Mouse (Mus musculus): ENCODE data around the gene Iqgap1. TPM values are rescaled to one million over a fixed set of nuclear protein-coding genes. Genes with fewer than 3 reads are reported as not detected.

Gene Iqgap1
- polyA plus RNA-seq, 1 experiment from 2014 or later = 39.4 TPM

GRCm38 (mm10) chr7:80777151-80777550 lies 48.6 kb downstream of the Iqgap1 start:
- Histone ChIP-seq H3K27me3 (ENCODE audit: control insufficient read depth, insufficient read depth, low read length) (no peaks in the 10 kb centered on the region), H3K4me2 (ENCODE audit: low read length) (no peak overlapping the region), H3K4me3 (ENCODE audit: control insufficient read depth in 1 of 2, insufficient read depth in 1 of 2, low read depth in 1 of 2, low read length in 2 of 2) (no peak overlapping the region), H3K4me1 (ENCODE audit: control insufficient read depth in 2 of 2, insufficient read depth in 2 of 2, low read length in 2 of 2) (peaks cover 35 to 57% of the 10 kb centered on the region in 2 experiments), H3K9me3 (ENCODE audit: control insufficient read depth, low read length) (no peaks in the 10 kb centered on the region), H3K27ac (replicated peaks in 1 of 2; ENCODE audit: control insufficient read depth in 1 of 2, insufficient read depth in 1 of 2, low read depth in 2 of 2, low read length in 2 of 2) (peak overlapping the region in 1 of 2 experiments; percentile 56; a peak in 2 of 4 replicates), H3K9ac (ENCODE audit: low read length) (peak overlapping the region; percentile 41; the same call in 1 of the 2 replicates), H3K36me3 (ENCODE audit: control insufficient read depth, insufficient read depth, low read length) (no peaks in the 10 kb centered on the region)
- ATAC-seq (ENCODE audit: insufficient number of reproducible peaks, insufficient read depth, low FRiP score, low read depth) = no peak
- 21% methylated on average over 8 of the region's 8 CpGs for WGBS

DNA sequence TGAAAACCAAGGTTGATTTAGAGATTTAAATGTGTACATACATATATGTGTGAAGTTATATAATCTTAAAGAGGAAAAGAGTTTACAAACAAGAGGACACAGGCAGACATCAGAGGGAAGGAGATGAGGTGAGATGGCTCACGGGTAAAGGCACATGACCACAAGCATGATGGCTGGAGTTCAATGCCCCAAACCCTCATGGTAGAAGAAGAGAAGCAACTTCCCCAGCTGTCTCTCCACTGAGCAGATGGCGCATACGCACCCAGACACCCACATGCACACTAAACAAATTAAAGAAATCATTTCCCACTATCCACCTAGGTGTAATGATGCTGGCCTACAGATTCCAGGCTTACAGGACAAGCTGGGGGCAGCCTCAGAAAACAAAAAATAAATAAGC lies 49.7 kb downstream of the Iqgap1 start:
- Histone ChIP-seq H3K4me3 (ENCODE audit: control insufficient read depth in 1 of 2, insufficient read depth in 1 of 2, low read depth in 1 of 2, low read length in 2 of 2) (no peak overlapping the region), H3K4me1 (ENCODE audit: control insufficient read depth in 2 of 2, insufficient read depth in 2 of 2, low read length in 2 of 2) (peaks cover 26 to 47% of the 10 kb centered on the region in 2 experiments), H3K4me2 (ENCODE audit: low read length) (no peak overlapping the region), H3K9me3 (ENCODE audit: control insufficient read depth, low read length) (no peaks in the 10 kb centered on the region), H3K9ac (ENCODE audit: low read length) (no peak overlapping the region), H3K27me3 (ENCODE audit: control insufficient read depth, insufficient read depth, low read length) (no peaks in the 10 kb centered on the region), H3K27ac (replicated peaks in 1 of 2; ENCODE audit: control insufficient read depth in 1 of 2, insufficient read depth in 1 of 2, low read depth in 2 of 2, low read length in 2 of 2) (no peak overlapping the region), H3K36me3 (ENCODE audit: control insufficient read depth, insufficient read depth, low read length) (no peaks in the 10 kb centered on the region)
- WGBS = 91% methylated on average over 3 of the region's 3 CpGs
- no peak for ATAC-seq (ENCODE audit: insufficient number of reproducible peaks, insufficient read depth, low FRiP score, low read depth)

GRCm38 (mm10) chr7:80775448-80775904 lies 50.3 kb downstream of the Iqgap1 start:
- ATAC-seq (ENCODE audit: insufficient number of reproducible peaks, insufficient read depth, low FRiP score, low read depth) = no peak
- Histone ChIP-seq H3K4me2 (ENCODE audit: low read length) (no peak overlapping the region), H3K27ac (replicated peaks in 1 of 2; ENCODE audit: control insufficient read depth in 1 of 2, insufficient read depth in 1 of 2, low read depth in 2 of 2, low read length in 2 of 2) (no peak overlapping the region), H3K9ac (ENCODE audit: low read length) (no peak overlapping the region), H3K4me1 (ENCODE audit: control insufficient read depth in 2 of 2, insufficient read depth in 2 of 2, low read length in 2 of 2) (peaks cover 26 to 45% of the 10 kb centered on the region in 2 experiments), H3K9me3 (ENCODE audit: control insufficient read depth, low read length) (no peaks in the 10 kb centered on the region), H3K36me3 (ENCODE audit: control insufficient read depth, insufficient read depth, low read length) (no peaks in the 10 kb centered on the region), H3K27me3 (ENCODE audit: control insufficient read depth, insufficient read depth, low read length) (no peaks in the 10 kb centered on the region), H3K4me3 (ENCODE audit: control insufficient read depth in 1 of 2, insufficient read depth in 1 of 2, low read depth in 1 of 2, low read length in 2 of 2) (no peak overlapping the region)
- WGBS = 81% methylated on average over 10 of the region's 10 CpGs

GRCm38 (mm10) chr7:80774615-80775447 lies 50.9 kb downstream of the Iqgap1 start:
- Histone ChIP-seq H3K27ac (replicated peaks in 1 of 2; ENCODE audit: control insufficient read depth in 1 of 2, insufficient read depth in 1 of 2, low read depth in 2 of 2, low read length in 2 of 2) (peak overlapping the region; percentile 71 to 77), H3K27me3 (ENCODE audit: control insufficient read depth, insufficient read depth, low read length) (no peaks in the 10 kb centered on the region), H3K9me3 (ENCODE audit: control insufficient read depth, low read length) (no peaks in the 10 kb centered on the region), H3K36me3 (ENCODE audit: control insufficient read depth, insufficient read depth, low read length) (no peaks in the 10 kb centered on the region), H3K9ac (ENCODE audit: low read length) (no peak overlapping the region; the same call in 1 of the 2 replicates), H3K4me1 (ENCODE audit: control insufficient read depth in 2 of 2, insufficient read depth in 2 of 2, low read length in 2 of 2) (peaks cover 26 to 43% of the 10 kb centered on the region in 2 experiments), H3K4me2 (ENCODE audit: low read length) (peak overlapping the region; percentile 29), H3K4me3 (ENCODE audit: control insufficient read depth in 1 of 2, insufficient read depth in 1 of 2, low read depth in 1 of 2, low read length in 2 of 2) (no peak overlapping the region)
- no peak for ATAC-seq (ENCODE audit: insufficient number of reproducible peaks, insufficient read depth, low FRiP score, low read depth)
- WGBS = 77% methylated on average over 15 of the region's 15 CpGs

GRCm38 (mm10) chr7:80773834-80774614 lies 51.8 kb downstream of the Iqgap1 start:
- 54% methylated on average over 14 of the region's 14 CpGs for WGBS

GRCm38 (mm10) chr7:80770466-80770865 lies 55.3 kb downstream of the Iqgap1 start:
- Histone ChIP-seq H3K9me3 (ENCODE audit: control insufficient read depth, low read length) (no peaks in the 10 kb centered on the region), H3K4me1 (ENCODE audit: control insufficient read depth in 2 of 2, insufficient read depth in 2 of 2, low read length in 2 of 2) (peaks cover 18 to 30% of the 10 kb centered on the region in 2 experiments), H3K9ac (ENCODE audit: low read length) (no peak overlapping the region), H3K36me3 (ENCODE audit: control insufficient read depth, insufficient read depth, low read length) (peaks cover 27% of the 10 kb centered on the region), H3K27ac (replicated peaks in 1 of 2; ENCODE audit: control insufficient read depth in 1 of 2, insufficient read depth in 1 of 2, low read depth in 2 of 2, low read length in 2 of 2) (no peak overlapping the region), H3K27me3 (ENCODE audit: control insufficient read depth, insufficient read depth, low read length) (no peaks in the 10 kb centered on the region), H3K4me3 (ENCODE audit: control insufficient read depth in 1 of 2, insufficient read depth in 1 of 2, low read depth in 1 of 2, low read length in 2 of 2) (no peak overlapping the region), H3K4me2 (ENCODE audit: low read length) (no peak overlapping the region)
- ATAC-seq (ENCODE audit: insufficient number of reproducible peaks, insufficient read depth, low FRiP score, low read depth) = no peak
- WGBS = 94% methylated on average over 2 of the region's 2 CpGs

More at GRCm38 (mm10) chr7:80773834-80774614, 51.8 kb downstream of the Iqgap1 start:
- H3K27me3 ChIP-seq (ENCODE audit: control insufficient read depth, insufficient read depth, low read length) = no peaks in the 10 kb centered on the region
- H3K4me2 ChIP-seq (ENCODE audit: low read length) = peak overlapping the region; percentile 29
- peak; percentile 48; the same call in 1 of the 2 replicates for ATAC-seq (ENCODE audit: insufficient number of reproducible peaks, insufficient read depth, low FRiP score, low read depth)
- peak overlapping the region; percentile 22; the same call in 1 of the 2 replicates for H3K9ac ChIP-seq (ENCODE audit: low read length)
- peaks cover 22 to 40% of the 10 kb centered on the region in 2 experiments for H3K4me1 ChIP-seq (ENCODE audit: control insufficient read depth in 2 of 2, insufficient read depth in 2 of 2, low read length in 2 of 2)
- H3K27ac ChIP-seq (replicated peaks in 1 of 2; ENCODE audit: control insufficient read depth in 1 of 2, insufficient read depth in 1 of 2, low read depth in 2 of 2, low read length in 2 of 2) = peak overlapping the region; percentile 71 to 77
- H3K36me3 ChIP-seq (ENCODE audit: control insufficient read depth, insufficient read depth, low read length) = no peaks in the 10 kb centered on the region
- no peaks in the 10 kb centered on the region for H3K9me3 ChIP-seq (ENCODE audit: control insufficient read depth, low read length)
- H3K4me3 ChIP-seq (ENCODE audit: control insufficient read depth in 1 of 2, insufficient read depth in 1 of 2, low read depth in 1 of 2, low read length in 2 of 2) = no peak overlapping the region

GRCm38 (mm10) chr7:80766861-80767312 lies 58.9 kb downstream of the Iqgap1 start:
- Histone ChIP-seq H3K4me1 (ENCODE audit: control insufficient read depth in 2 of 2, insufficient read depth in 2 of 2, low read length in 2 of 2) (peaks cover 21 to 43% of the 10 kb centered on the region in 2 experiments), H3K27me3 (ENCODE audit: control insufficient read depth, insufficient read depth, low read length) (no peaks in the 10 kb centered on the region), H3K9ac (ENCODE audit: low read length) (no peak overlapping the region), H3K4me3 (ENCODE audit: control insufficient read depth in 1 of 2, insufficient read depth in 1 of 2, low read depth in 1 of 2, low read length in 2 of 2) (no peak overlapping the region), H3K4me2 (ENCODE audit: low read length) (no peak overlapping the region), H3K9me3 (ENCODE audit: control insufficient read depth, low read length) (no peaks in the 10 kb centered on the region), H3K36me3 (ENCODE audit: control insufficient read depth, insufficient read depth, low read length) (peaks cover 34% of the 10 kb centered on the region), H3K27ac (replicated peaks in 1 of 2; ENCODE audit: control insufficient read depth in 1 of 2, insufficient read depth in 1 of 2, low read depth in 2 of 2, low read length in 2 of 2) (0 out of 4 replicates have a peak overlapping the region, but pooled peaks of 1 of the 2 experiments have one; percentile 3)
- 76% methylated on average over 11 of the region's 11 CpGs for WGBS
- no peak for ATAC-seq (ENCODE audit: insufficient number of reproducible peaks, insufficient read depth, low FRiP score, low read depth)

All from heart, embryonic 14.5 days (tissue).